Mouse (Mus musculus) adrenal gland, postnatal 4 days (tissue): ENCODE data around the gene Prkag2. TPM values are rescaled to one million over a fixed set of nuclear protein-coding genes. Genes with fewer than 3 reads are reported as not detected.

Experiments
- DNase-seq, 2 experiments: peaks; one replicate each; pipeline ENCODE4 v3.0.0; 2021 to 2022; ENCODE audit warnings: low spot score in 2 of 2, mixed read lengths in 2 of 2
- total RNA-seq, 2 experiments: library from RNA; stranded (reverse); gene quantifications; 2 replicates each; pipeline ENCODE4 v1.2.3; 2021

Gene Prkag2
- total RNA-seq, 2 experiments from 2014 or later = 50.0 to 55.4 TPM

GRCm38 (mm10) chr5:25006848-25007247, 93.6 kb downstream of the Prkag2 start:
- peak; percentile 72 to 73 for DNase-seq

GRCm38 (mm10) chr5:25005532-25006129, 94.8 kb downstream of the Prkag2 start:
- no peak for DNase-seq

- DNase-seq = peak in 1 of 2 experiments; percentile 37
Observed at GRCm38 (mm10) chr5:25001391-25001794, 99.0 kb downstream of the Prkag2 start.

- DNase-seq = no peak
Observed at GRCm38 (mm10) chr5:24999351-24999750, 101.1 kb downstream of the Prkag2 start.

- no peak for DNase-seq
Observed at GRCm38 (mm10) chr5:24995576-24996100, 104.8 kb downstream of the Prkag2 start.

GRCm38 (mm10) chr5:24993190-24993589, 107.3 kb downstream of the Prkag2 start:
- DNase-seq = no peak

GRCm38 (mm10) chr5:24991575-24991974, 108.9 kb downstream of the Prkag2 start:
- DNase-seq = no peak

- DNase-seq = no peak
Observed at GRCm38 (mm10) chr5:24990460-24990859, 110.0 kb downstream of the Prkag2 start.

GRCm38 (mm10) chr5:24989683-24990082, 110.8 kb downstream of the Prkag2 start:
- DNase-seq = no peak

GRCm38 (mm10) chr5:24986956-24987355, 113.5 kb downstream of the Prkag2 start:
- DNase-seq = no peak

GRCm38 (mm10) chr5:24986204-24986940, 114.1 kb downstream of the Prkag2 start:
- no peak for DNase-seq

- no peak for DNase-seq
Observed at GRCm38 (mm10) chr5:24985434-24986176, 114.8 kb downstream of the Prkag2 start.

- DNase-seq = no peak
Observed at GRCm38 (mm10) chr5:24984157-24984556, 116.3 kb downstream of the Prkag2 start.

GRCm38 (mm10) chr5:24983539-24983938, 116.9 kb downstream of the Prkag2 start:
- DNase-seq = no peak

- DNase-seq = no peak
Observed at GRCm38 (mm10) chr5:24982258-24982657, 118.2 kb downstream of the Prkag2 start.

GRCm38 (mm10) chr5:24981765-24982164, 118.7 kb downstream of the Prkag2 start:
- DNase-seq = no peak

GRCm38 (mm10) chr5:24979968-24980345, 120.5 kb downstream of the Prkag2 start:
- no peak for DNase-seq

GRCm38 (mm10) chr5:24979312-24979967, 121.0 kb downstream of the Prkag2 start:
- no peak for DNase-seq

GRCm38 (mm10) chr5:24976907-24977306, 123.5 kb downstream of the Prkag2 start:
- DNase-seq = no peak

GRCm38 (mm10) chr5:24976236-24976635, 124.2 kb downstream of the Prkag2 start:
- DNase-seq = no peak

- DNase-seq = no peak
Observed at GRCm38 (mm10) chr5:24975100-24975499, 125.3 kb downstream of the Prkag2 start.
